Mouse (Mus musculus) MEL (cell line): ENCODE results near the gene Ap1b1. TPM values are rescaled to one million over a fixed set of nuclear protein-coding genes. Genes with fewer than 3 reads are reported as not detected.

Experiments
- DNase-seq: peaks from one replicate; pipeline ENCODE4 v3.0.0; 2011; ENCODE audit warnings: low read depth, low spot score
- H3K27ac ChIP-seq: 2 replicates; pipeline ENCODE4 v1.5.1; 2012; ENCODE audit warnings: low read depth, mild to moderate bottlenecking, control low read depth, low read length, moderate library complexity; ENCODE audit not compliant: control insufficient read depth
- H3K27me3 ChIP-seq, 2 experiments: fragments of 150-350 bp in 1 of 2; sonication (generic) in 1 of 2; 2 replicates each; pipeline ENCODE4 v1.6.1; 2012; ENCODE audit warnings: low read length in 2 of 2, mild to moderate bottlenecking in 2 of 2, improper control_type of control experiment in 1 of 2, moderate library complexity in 1 of 2; ENCODE audit not compliant: insufficient read depth in 2 of 2, control insufficient read depth in 1 of 2
- H3K36me3 ChIP-seq, 2 experiments: 2 replicates each; pipeline ENCODE4 v1.6.1; 2012 to 2014; ENCODE audit warnings: low read length in 2 of 2, improper control_type of control experiment in 1 of 2, inconsistent platforms in 1 of 2, mild to moderate bottlenecking in 1 of 2; ENCODE audit not compliant: insufficient read depth in 2 of 2, control insufficient read depth in 1 of 2
- H3K4me1 ChIP-seq, 2 experiments: fragments of 150-350 bp in 1 of 2; sonication (generic) in 1 of 2; 2 replicates each; pipeline ENCODE4 v1.6.1; 2012; ENCODE audit warnings: low read length in 2 of 2, improper control_type of control experiment in 1 of 2, mild to moderate bottlenecking in 1 of 2; ENCODE audit not compliant: insufficient read depth in 2 of 2, control insufficient read depth in 1 of 2
- H3K4me3 ChIP-seq, 2 experiments: fragments of 150-350 bp in 1 of 2; sonication (generic) in 1 of 2; 2 replicates each; pipeline ENCODE4 v1.5.1; 2012; ENCODE audit warnings: low read depth in 2 of 2, low read length in 2 of 2, mild to moderate bottlenecking in 2 of 2, moderate library complexity in 2 of 2, control low read depth in 1 of 2, improper control_type of control experiment in 1 of 2; ENCODE audit not compliant: control insufficient read depth in 1 of 2, insufficient read depth in 1 of 2
- H3K79me2 ChIP-seq: 2 replicates; pipeline ENCODE4 v1.6.1; 2012; ENCODE audit warnings: mild to moderate bottlenecking, low read length, moderate library complexity; ENCODE audit not compliant: control insufficient read depth, poor library complexity, insufficient read depth
- H3K9ac ChIP-seq: 2 replicates; pipeline ENCODE4 v1.6.1; 2012; ENCODE audit warnings: low read depth, mild to moderate bottlenecking, control low read depth, low read length, moderate library complexity; ENCODE audit not compliant: control insufficient read depth, poor library complexity, severe bottlenecking
- H3K9me3 ChIP-seq: fragments of 150-350 bp; sonication (generic); replicated peaks from 2 replicates; pipeline ENCODE4 v1.6.1; 2012; ENCODE audit warnings: mild to moderate bottlenecking, low read length, improper control_type of control experiment, moderate library complexity; ENCODE audit not compliant: insufficient read depth
- CHD2 ChIP-seq: IDR thresholded peaks from 2 replicates; pipeline ENCODE4 v1.6.1; 2011; ENCODE audit warnings: low read length, improper control_type of control experiment
- CTCF ChIP-seq, 3 experiments: IDR thresholded peaks in 2 of 3; conservative IDR thresholded peaks in 1 of 3; 2 replicates each; pipeline ENCODE4 v1.5.1; 2011 to 2012; ENCODE audit warnings: low read length in 3 of 3, low read depth in 2 of 3, mild to moderate bottlenecking in 2 of 3, improper control_type of control experiment in 1 of 3, inconsistent platforms in 1 of 3, mixed read lengths in 1 of 3, moderate library complexity in 1 of 3; ENCODE audit not compliant: control insufficient read depth in 1 of 3, insufficient read depth in 1 of 3, poor library complexity in 1 of 3, severe bottlenecking in 1 of 3
- ELF1 ChIP-seq: IDR thresholded peaks from 2 replicates; pipeline ENCODE4 v1.6.1; 2014; ENCODE audit warnings: low read depth, mild to moderate bottlenecking, inconsistent platforms, low read length, improper control_type of control experiment, moderate library complexity
- EP300 ChIP-seq, 2 experiments: IDR thresholded peaks; 2 replicates each; pipeline ENCODE4 v1.6.1; 2011; ENCODE audit warnings: improper control_type of control experiment in 2 of 2, low read length in 2 of 2, low read depth in 1 of 2, mild to moderate bottlenecking in 1 of 2
- ETS1 ChIP-seq: IDR thresholded peaks from 2 replicates; pipeline ENCODE4 v1.6.1; 2012; ENCODE audit warnings: low read depth, mild to moderate bottlenecking, inconsistent platforms, low read length, improper control_type of control experiment, moderate library complexity
- KAT2A ChIP-seq: conservative IDR thresholded peaks from 2 replicates; pipeline ENCODE4 v1.6.1; 2012; ENCODE audit warnings: low read depth, low read length, improper control_type of control experiment, inconsistent platforms
- MEF2A ChIP-seq: IDR thresholded peaks from 2 replicates; pipeline ENCODE4 v1.6.1; 2014; ENCODE audit warnings: low read depth, mild to moderate bottlenecking, inconsistent platforms, low read length, improper control_type of control experiment; ENCODE audit not compliant: poor library complexity, insufficient replicate concordance, severe bottlenecking; ENCODE audit errors: extremely low read depth
- MXI1 ChIP-seq: IDR thresholded peaks from 2 replicates; pipeline ENCODE4 v1.6.1; 2011; ENCODE audit warnings: mild to moderate bottlenecking, low read depth, low read length, improper control_type of control experiment
- NRF1 ChIP-seq: IDR thresholded peaks from 2 replicates; pipeline ENCODE4 v1.6.1; 2014; ENCODE audit warnings: low read depth, mild to moderate bottlenecking, inconsistent platforms, low read length, improper control_type of control experiment, moderate library complexity; ENCODE audit not compliant: poor library complexity, insufficient read depth, severe bottlenecking
- POLR2AphosphoS2 ChIP-seq: IDR thresholded peaks from 2 replicates; pipeline ENCODE4 v1.6.1; 2011; ENCODE audit warnings: low read length, improper control_type of control experiment
- POLR2AphosphoS5 ChIP-seq: IDR thresholded peaks from 2 replicates; pipeline ENCODE4 v1.6.1; 2012; ENCODE audit warnings: low read depth, borderline replicate concordance, mild to moderate bottlenecking, inconsistent platforms, low read length, moderate library complexity, mixed read lengths
- RAD21 ChIP-seq: IDR thresholded peaks from 2 replicates; pipeline ENCODE4 v1.6.1; 2011; ENCODE audit warnings: mild to moderate bottlenecking, low read depth, low read length, improper control_type of control experiment
- RCOR1 ChIP-seq: IDR thresholded peaks from 2 replicates; pipeline ENCODE4 v1.6.1; 2012; ENCODE audit warnings: low read depth, mild to moderate bottlenecking, inconsistent platforms, low read length, improper control_type of control experiment
- SIN3A ChIP-seq: IDR thresholded peaks from 2 replicates; pipeline ENCODE4 v1.6.1; 2012; ENCODE audit warnings: low read length, improper control_type of control experiment, inconsistent platforms
- SMC3 ChIP-seq: IDR thresholded peaks from 2 replicates; pipeline ENCODE4 v1.6.1; 2011; ENCODE audit warnings: low read depth, low read length, improper control_type of control experiment
- TBP ChIP-seq: IDR thresholded peaks from 2 replicates; pipeline ENCODE4 v1.8.0; 2011; ENCODE audit warnings: low read depth, low read length, improper control_type of control experiment
- UBTF ChIP-seq: IDR thresholded peaks from 2 replicates; pipeline ENCODE4 v1.6.1; 2012; ENCODE audit warnings: low read depth, mild to moderate bottlenecking, inconsistent platforms, low read length, improper control_type of control experiment, moderate library complexity, borderline replicate concordance; ENCODE audit not compliant: insufficient read depth
- USF2 ChIP-seq, 2 experiments: IDR thresholded peaks; 2 replicates each; pipeline ENCODE4 v1.6.1; 2011 to 2012; ENCODE audit warnings: improper control_type of control experiment in 2 of 2, low read length in 2 of 2, borderline replicate concordance in 1 of 2, inconsistent platforms in 1 of 2, low read depth in 1 of 2, mild to moderate bottlenecking in 1 of 2; ENCODE audit not compliant: insufficient read depth in 1 of 2
- ZC3H11A ChIP-seq: IDR thresholded peaks from 2 replicates; pipeline ENCODE4 v1.6.1; 2012; ENCODE audit warnings: low read depth, mild to moderate bottlenecking, inconsistent platforms, low read length, improper control_type of control experiment
- polyA plus RNA-seq, 2 experiments: library from polyadenylated mRNA; stranded (reverse) in 1 of 2; unstranded in 1 of 2; fragments of >175 nt in 1 of 2; fragments of >200 nt in 1 of 2; gene quantifications; 2 replicates each; pipeline versions ENCODE4 v1.2.1 to v1.2.4; 2012; ENCODE audit warnings: low replicate concordance in 2 of 2, low read depth in 1 of 2; ENCODE audit not compliant: insufficient read length in 2 of 2, insufficient read depth in 1 of 2, missing spikeins in 1 of 2
- total RNA-seq: library from RNA; depleted of rRNA; stranded (reverse); fragments of 300-350 nt; gene quantifications from 2 replicates; pipeline ENCODE4 v1.2.3, GENCODE M21; 2012

The Ap1b1 gene
- total and polyA plus RNA-seq, 3 experiments, result 60.1 to 79.3 TPM; not detected in 1

- Histone ChIP-seq H3K79me2 (no peaks in the 10 kb centered on the region), H3K27ac (no peak overlapping the region), H3K9ac (no peak overlapping the region), H3K9me3 (no peaks in the 10 kb centered on the region), H3K36me3 (no peaks in the 10 kb centered on the region), H3K27me3 (no peaks in the 10 kb centered on the region), H3K4me3 (no peak overlapping the region), H3K4me1 (no peaks in the 10 kb centered on the region)
- no peak for TF ChIP-seq POLR2AphosphoS2
- no peak for TF ChIP-seq MEF2A
- no peak for TF ChIP-seq RCOR1
- no peak for TF ChIP-seq USF2 (IDR thresholded peaks at IDR 0.05; ENCODE audit: borderline replicate concordance in 1 of 2, insufficient read depth in 1 of 2, low read depth in 1 of 2, low read length in 2 of 2)
- no peak for TF ChIP-seq SIN3A
- no peak for TF ChIP-seq ETS1
- no peak for TF ChIP-seq RAD21
- no peak for TF ChIP-seq ZC3H11A
- TF ChIP-seq SMC3, result no peak
- TF ChIP-seq CHD2, result no peak
- no peak for TF ChIP-seq UBTF
- TF ChIP-seq POLR2AphosphoS5, result no peak
- TF ChIP-seq TBP, result no peak
- TF ChIP-seq EP300 (IDR thresholded peaks at IDR 0.05; ENCODE audit: low read depth in 1 of 2, low read length in 2 of 2), result no peak
- no peak for TF ChIP-seq KAT2A
- TF ChIP-seq CTCF (IDR thresholded peaks at IDR 0.05 in 2 of 3, conservative IDR thresholded peaks at IDR 0.05 in 1 of 3; ENCODE audit: control insufficient read depth in 1 of 3, insufficient read depth in 1 of 3, low read depth in 2 of 3, low read length in 3 of 3, poor library complexity in 1 of 3, severe bottlenecking in 1 of 3), result no peak
- no peak for TF ChIP-seq ELF1
- no peak for TF ChIP-seq NRF1
- no peak for DNase-seq
These were observed 40.1 kb upstream of the Ap1b1 start for GRCm38 (mm10) chr11:4946530-4946929.

- H3K4me3 ChIP-seq, result no peak overlapping the region
- peaks cover 0 to 2% of the 10 kb centered on the region in 2 experiments; a peak in 2 of 4 replicates for H3K27me3 ChIP-seq
- no peak for DNase-seq
- H3K9ac ChIP-seq, result no peak overlapping the region
- TF ChIP-seq CTCF (IDR thresholded peaks at IDR 0.05 in 2 of 3, conservative IDR thresholded peaks at IDR 0.05 in 1 of 3; ENCODE audit: control insufficient read depth in 1 of 3, insufficient read depth in 1 of 3, low read depth in 2 of 3, low read length in 3 of 3, poor library complexity in 1 of 3, severe bottlenecking in 1 of 3), result peak in 2 of 3 experiments; percentile 8; a peak in 2 of 6 replicates
- no peak for TF ChIP-seq MXI1
- H3K79me2 ChIP-seq, result no peaks in the 10 kb centered on the region
- no peaks in the 10 kb centered on the region for H3K4me1 ChIP-seq
- no peak overlapping the region for H3K27ac ChIP-seq
- no peaks in the 10 kb centered on the region for H3K36me3 ChIP-seq
- no peaks in the 10 kb centered on the region for H3K9me3 ChIP-seq
These were observed 39.4 kb upstream of the Ap1b1 start for GRCm38 (mm10) chr11:4946947-4947812.
